Mouse (Mus musculus) common myeloid progenitor, adult 5-6 weeks (primary cell): Measurements from ENCODE around the gene Cfb. TPM values are rescaled to one million over a fixed set of nuclear protein-coding genes. Genes with fewer than 3 reads are reported as not detected.
A peak's percentile ranks its signal among the peaks of the same experiment; 100 is the strongest.
"Not testable (repeated sequence)": the region's sequence is repeated elsewhere in the genome, so short reads cannot be mapped to it uniquely, and the experiment has no call there.

Source experiments
- ATAC-seq: replicated peaks from 2 replicates; pipeline ENCODE4 v1.8.0; 2016; ENCODE audit warnings: low read depth, mild to moderate bottlenecking, moderate TSS enrichment, inconsistent platforms; ENCODE audit not compliant: poor library complexity, severe bottlenecking
- total RNA-seq: library from RNA; stranded (forward); fragments of 200-1000, 187-1606 nt; gene quantifications from 2 replicates; pipeline ENCODE4 v1.2.3, GENCODE M21; 2017

Cfb gene
- not detected in 2 replicates for total RNA-seq

DNA sequence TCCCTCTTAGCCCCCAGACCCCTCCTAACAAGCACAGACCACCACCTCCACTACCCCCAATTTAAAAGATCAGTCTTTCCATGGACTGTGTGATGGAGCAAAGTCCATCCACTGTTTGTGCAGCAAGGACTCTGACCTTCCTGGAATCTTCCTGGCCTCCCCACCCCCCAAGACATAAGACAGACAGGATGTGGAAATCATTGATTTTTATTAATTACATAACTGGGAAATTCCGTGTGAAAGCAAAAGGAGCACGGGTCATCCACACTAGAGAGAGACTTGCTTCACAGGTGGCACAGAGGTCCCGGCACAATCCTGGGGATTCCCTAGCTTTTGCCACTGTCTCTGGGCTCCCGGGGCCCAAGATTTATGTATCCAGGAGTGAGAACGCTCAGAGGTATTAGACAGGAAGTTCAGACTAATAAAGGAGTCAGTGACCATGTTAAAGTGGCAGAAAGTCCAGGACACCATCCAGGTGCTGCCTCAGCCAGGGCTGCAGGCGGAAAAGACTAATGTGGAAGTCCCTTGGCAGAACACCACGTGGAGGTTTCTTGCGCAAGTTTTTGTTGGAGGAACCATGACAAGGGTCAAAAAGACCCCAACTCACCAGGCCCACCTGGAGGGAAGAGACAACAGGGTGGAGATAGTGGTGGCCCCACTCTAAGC lies at the start of gene Cfb:
Cfb (minus strand) TSS at position 103 of the 666 bp plus-strand sequence.
- ATAC-seq, result no peak

DNA sequence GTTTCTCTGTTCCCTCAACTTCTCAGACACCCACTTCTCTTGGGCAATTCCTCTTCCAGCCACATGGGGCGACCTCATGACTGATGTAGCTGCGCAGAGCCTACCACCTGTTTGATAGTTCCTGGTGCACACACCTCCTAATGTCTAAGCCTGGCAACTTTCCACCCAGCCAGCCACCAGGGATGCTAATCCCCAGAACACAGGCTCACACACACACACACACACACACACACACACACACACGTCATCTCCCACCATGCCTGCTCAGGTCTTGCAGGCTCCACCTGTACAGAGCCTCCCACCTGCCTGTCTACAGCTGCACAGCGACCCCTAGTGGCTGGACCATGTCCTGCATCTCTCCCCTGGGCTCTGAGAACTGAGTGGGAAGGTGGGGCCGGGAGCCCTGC lies 49.6 kb upstream of the Cfb start:
- ATAC-seq, result peak; percentile 68

- no peak for ATAC-seq
Observed at GRCm38 (mm10) chr17:34910982-34911381, 48.7 kb upstream of the Cfb start.

- no peak for ATAC-seq
Observed at GRCm38 (mm10) chr17:34902895-34903294, 40.6 kb upstream of the Cfb start.

- not testable (repeated sequence) for ATAC-seq
Observed at GRCm38 (mm10) chr17:34901948-34902347, 39.6 kb upstream of the Cfb start.

DNA sequence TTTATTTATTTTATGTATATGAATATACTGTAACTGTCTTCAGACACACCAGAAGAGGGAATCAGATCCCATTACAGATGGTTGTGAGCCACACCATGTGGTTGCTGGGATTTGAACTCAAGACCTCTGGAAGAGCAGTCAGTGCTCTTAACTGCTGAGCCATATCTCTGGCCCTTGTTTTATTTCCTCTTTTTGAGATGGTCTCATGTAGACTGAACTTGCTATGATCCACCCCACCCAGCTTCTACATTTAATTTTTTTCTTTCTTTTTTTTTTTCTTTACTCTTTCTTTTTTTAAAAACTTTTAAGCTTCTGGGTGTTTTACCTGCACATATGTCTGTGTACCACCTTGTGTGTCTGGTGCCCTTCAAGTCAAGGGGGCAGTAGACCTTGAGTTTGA lies 38.5 kb upstream of the Cfb start:
- not testable (repeated sequence) for ATAC-seq

- ATAC-seq, result peak; percentile 15; the same call in 1 of the 2 replicates
Observed at GRCm38 (mm10) chr17:34899890-34900243, 37.5 kb upstream of the Cfb start.

- ATAC-seq, result peak; percentile 16; the same call in 1 of the 2 replicates
Observed at GRCm38 (mm10) chr17:34899053-34899889, 37.0 kb upstream of the Cfb start.

- no peak for ATAC-seq
Observed at GRCm38 (mm10) chr17:34898706-34899052, 36.4 kb upstream of the Cfb start.

GRCm38 (mm10) chr17:34898160-34898586 lies 35.9 kb upstream of the Cfb start, which contains the start of the genes C2 and Ehmt2:
Gene C2 (minus strand): TSS chr17:34898265.
Gene Ehmt2 (plus strand): TSS chr17:34898469.
- ATAC-seq, result peak; percentile 30

GRCm38 (mm10) chr17:34897373-34898159 lies 35.2 kb upstream of the Cfb start:
- 0 out of 2 replicates have a peak, but pooled peaks have one; percentile 13 for ATAC-seq

GRCm38 (mm10) chr17:34896366-34896765 lies 34.0 kb upstream of the Cfb start:
- no peak for ATAC-seq

DNA sequence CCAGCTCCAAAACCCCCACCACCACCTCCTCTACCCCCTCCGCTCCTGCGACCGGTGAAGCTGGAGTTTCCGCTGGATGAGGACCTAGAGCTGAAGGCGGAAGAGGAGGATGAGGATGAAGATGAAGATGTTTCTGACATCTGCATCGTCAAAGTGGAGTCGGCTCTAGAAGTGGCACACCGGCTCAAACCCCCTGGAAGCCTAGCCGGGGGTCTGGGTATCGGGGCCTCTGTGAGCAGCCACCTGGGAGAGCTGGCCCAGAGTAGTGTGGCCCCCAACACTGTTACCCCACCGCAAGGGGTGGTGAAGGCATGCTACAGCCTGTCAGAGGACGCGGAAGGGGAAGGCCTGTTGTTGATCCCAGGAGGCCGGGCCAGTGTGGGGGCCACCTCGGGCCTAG lies 33.4 kb upstream of the Cfb start:
- no peak for ATAC-seq

- no peak for ATAC-seq
Observed at GRCm38 (mm10) chr17:34894801-34895530, 32.6 kb upstream of the Cfb start.

- ATAC-seq, result peak; percentile 57
Observed at GRCm38 (mm10) chr17:34894074-34894597, 31.8 kb upstream of the Cfb start.

- ATAC-seq, result no peak
Observed at GRCm38 (mm10) chr17:34893072-34893824, 30.9 kb upstream of the Cfb start.

DNA sequence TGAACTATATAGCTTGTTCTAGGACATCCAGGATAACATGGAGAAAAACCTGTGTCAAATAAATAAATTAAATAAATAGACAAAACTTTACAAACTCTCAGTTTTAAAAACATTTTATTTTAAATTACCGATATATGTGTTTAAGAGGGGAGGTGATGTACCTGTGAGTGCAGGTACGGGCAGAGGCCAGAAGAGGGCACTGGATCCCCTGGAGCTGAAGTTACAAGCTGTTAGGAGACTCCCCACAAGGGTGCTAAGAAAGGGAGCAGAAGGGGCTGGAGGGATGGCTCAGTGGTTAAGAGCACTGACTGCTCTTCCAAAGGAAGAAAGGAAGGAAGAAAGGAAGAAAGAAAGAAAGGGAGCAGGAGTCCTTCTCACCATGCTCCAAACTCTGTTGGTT lies 29.1 kb upstream of the Cfb start:
- no peak for ATAC-seq

DNA sequence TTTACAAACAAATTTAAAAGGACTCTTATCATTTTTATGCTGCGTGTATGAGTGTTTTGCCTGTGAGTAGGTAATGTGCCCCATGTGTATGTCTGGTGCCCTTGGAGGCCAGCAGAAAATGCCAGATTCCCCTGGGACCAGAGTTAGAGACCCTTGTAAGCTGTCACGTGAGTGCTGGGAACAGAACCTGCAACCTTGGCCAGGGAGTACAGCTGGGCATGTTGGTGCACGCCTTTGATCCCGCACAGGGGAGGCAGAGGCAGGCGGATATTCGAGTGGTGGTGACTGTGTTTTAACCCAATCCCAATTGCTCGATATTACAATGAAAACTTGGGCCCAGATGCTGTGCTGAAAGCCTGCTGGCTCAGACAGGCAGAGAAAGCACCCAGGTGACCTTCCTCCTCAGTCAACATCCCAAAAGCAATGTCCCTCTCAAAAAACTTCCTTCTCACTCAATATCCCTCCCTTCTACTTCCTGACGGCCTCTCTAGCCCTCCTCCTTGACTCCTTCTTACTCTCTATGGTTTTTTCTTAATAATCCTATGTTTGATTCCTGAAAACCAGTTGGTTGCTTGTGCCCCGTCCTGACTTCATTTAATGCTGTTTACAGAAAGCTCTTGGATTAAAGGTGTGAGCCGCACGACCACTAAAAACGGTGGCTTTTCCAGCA lies 27.9 kb upstream of the Cfb start:
- ATAC-seq, result no peak
